In genomic region chr9:106149399-106149754, GRCm38 (mm10) we compare ENCODE assay signal across 10 mouse cellular contexts. TPM values are rescaled to one million over a fixed set of nuclear protein-coding genes. Genes with fewer than 3 reads are reported as not detected.
A peak's percentile ranks its signal among the peaks of the same experiment; 100 is the strongest.
DNase-seq lines count a peak whose midpoint lies in the region; ATAC-seq and TF ChIP-seq lines count a peak whose summit lies in the region.
"Had no signal": no experiment of that assay in that cellular context is flagged by ENCODE, and none has a peak within 500 bp of the region (broad histone marks: within the 10 kb centered on the region; RNA-seq: fewer than 3 reads in every experiment).

No protein-coding gene starts in this region.

- H3K36me3 ChIP-seq in E14TG2a.4 (ENCODE audit: insufficient read depth, low read length): no peaks in the 10 kb centered on the region
- peaks cover 5% of the 10 kb centered on the region for H3K36me3 ChIP-seq in forebrain, postnatal 0 days (ENCODE audit: insufficient read depth)
- peaks cover 43% of the 10 kb centered on the region for H3K36me3 ChIP-seq in midbrain, embryonic 10.5 days

- DNase-seq in cerebellum, adult 2 months: no peak
- DNase-seq in cerebellum, postnatal 36 days: no peak
- no peak for DNase-seq in forebrain, postnatal 0 days
- peak; percentile 38 for DNase-seq in midbrain, embryonic 10.5 days (ENCODE audit: low spot score)
- no peak for DNase-seq in B cell, adult 2 months
- no peak for DNase-seq in c-Kit-positive CD71-positive TER-119-positive erythroid progenitor cells, embryonic 14.5 days (ENCODE audit: low spot score)
- DNase-seq in layer of hippocampus, adult 9-11 months: no peak
- DNase-seq: kidney, adult 11 months; lung, postnatal 10 days had no signal

- no peak for TF ChIP-seq CTCF in cerebellum, adult 2 months (IDR thresholded peaks at IDR 0.05; ENCODE audit: borderline replicate concordance, insufficient read depth, low read depth, low read length)
- no peak for TF ChIP-seq CTCF in E14TG2a.4 (conservative IDR thresholded peaks at IDR 0.05; ENCODE audit: low read length)
- TF ChIP-seq CTCF in forebrain, postnatal 0 days (IDR thresholded peaks at IDR 0.05; ENCODE audit: low read depth): no peak

- no peak overlapping the region for H3K27ac ChIP-seq in cerebellum, adult 2 months (ENCODE audit: insufficient read depth, low read length)
- peak overlapping the region; percentile 74 for H3K27ac ChIP-seq in forebrain, postnatal 0 days (ENCODE audit: low read depth, low read length)
- H3K27ac ChIP-seq in midbrain, embryonic 10.5 days (replicated peaks): peak overlapping the region; percentile 97

- H3K27me3 ChIP-seq in cerebellum, adult 2 months (ENCODE audit: control insufficient read depth, insufficient read depth, low read length): no peaks in the 10 kb centered on the region
- peaks cover 44% of the 10 kb centered on the region for H3K27me3 ChIP-seq in E14TG2a.4 (ENCODE audit: insufficient read depth, low read length)
- H3K27me3 ChIP-seq in forebrain, postnatal 0 days (ENCODE audit: insufficient read depth, low read length): peaks cover 6% of the 10 kb centered on the region; the same call in 1 of the 2 replicates
- peaks cover 31% of the 10 kb centered on the region for H3K27me3 ChIP-seq in midbrain, embryonic 10.5 days (ENCODE audit: low read depth, poor library complexity, severe bottlenecking)

- H3K4me3 ChIP-seq in cerebellum, adult 2 months (replicated peaks; ENCODE audit: insufficient read depth, low read depth, low read length): peak overlapping the region; percentile 35
- peak overlapping the region; percentile 65 for H3K4me3 ChIP-seq in E14TG2a.4 (replicated peaks; ENCODE audit: low read length)
- H3K4me3 ChIP-seq in forebrain, postnatal 0 days (ENCODE audit: low read depth, low read length): peak overlapping the region; percentile 56
- peak overlapping the region; percentile 74 for H3K4me3 ChIP-seq in midbrain, embryonic 10.5 days

- peak overlapping the region; percentile 78 for H3K9ac ChIP-seq in forebrain, postnatal 0 days

- H3K4me1 ChIP-seq in cerebellum, adult 2 months (ENCODE audit: control insufficient read depth, insufficient read depth, low read length): peaks cover 11% of the 10 kb centered on the region
- peaks cover 28% of the 10 kb centered on the region for H3K4me1 ChIP-seq in E14TG2a.4 (replicated peaks; ENCODE audit: low read depth, low read length)
- no peaks in the 10 kb centered on the region; the same call in 1 of the 2 replicates for H3K4me1 ChIP-seq in forebrain, postnatal 0 days (ENCODE audit: insufficient read depth)
- H3K4me1 ChIP-seq in midbrain, embryonic 10.5 days: peaks cover 45% of the 10 kb centered on the region

- H3K4me2 ChIP-seq in forebrain, postnatal 0 days (ENCODE audit: low read depth): peak overlapping the region; percentile 69

- 15% methylated on average over 10 of the region's 10 CpGs for WGBS in cerebellum, adult 2 months
- WGBS in forebrain, postnatal 0 days: 11% methylated on average over 10 of the region's 10 CpGs
- WGBS in midbrain, embryonic 10.5 days: 18% methylated on average over 10 of the region's 10 CpGs

- ATAC-seq in forebrain, postnatal 0 days: no peak

- no peaks in the 10 kb centered on the region for H3K9me3 ChIP-seq in E14TG2a.4 (ENCODE audit: low read length)
- no peaks in the 10 kb centered on the region for H3K9me3 ChIP-seq in forebrain, postnatal 0 days (ENCODE audit: low read length)
- H3K9me3 ChIP-seq in midbrain, embryonic 10.5 days (replicated peaks): no peaks in the 10 kb centered on the region

- no peak for TF ChIP-seq POLR2A in cerebellum, adult 2 months (IDR thresholded peaks at IDR 0.05; ENCODE audit: borderline replicate concordance, insufficient read depth, low read length)

RNA-seq across cellular contexts. Expression of gene Glyctk, which starts 8.6 kb away (rescaled TPM):
- polyA plus RNA-seq in cerebellum, adult 2 months (2012; rRNA removed): 1.7 and 2.2 TPM in 2 replicates
- 2.0 and 3.0 TPM in 2 replicates for total RNA-seq in forebrain, postnatal 0 days (2014; rRNA removed)
- 1.1 TPM in 2 replicates for polyA plus RNA-seq in forebrain, postnatal 0 days (2015; fragmentation: Nextera tagmentation; extraction: Ambion mirVana)
- 5.0 and 8.4 TPM in 2 replicates for polyA plus RNA-seq in midbrain, embryonic 10.5 days (2016; fragmentation: Nextera tagmentation; extraction: Ambion mirVana)

RNA-seq across cellular contexts. Expression of gene Wdr82, which starts 21.4 kb away (rescaled TPM):
- 137 and 140 TPM in 2 replicates for polyA plus RNA-seq in cerebellum, adult 2 months (2012; rRNA removed)
- 216 and 261 TPM in 2 replicates for total RNA-seq in forebrain, postnatal 0 days (2014; rRNA removed)
- polyA plus RNA-seq in forebrain, postnatal 0 days (2015; fragmentation: Nextera tagmentation; extraction: Ambion mirVana): 31.5 and 32.5 TPM in 2 replicates
- polyA plus RNA-seq in midbrain, embryonic 10.5 days (2016; fragmentation: Nextera tagmentation; extraction: Ambion mirVana): 23.4 and 29.3 TPM in 2 replicates

RNA-seq across cellular contexts. Expression of gene Ppm1m, which starts 50.2 kb away (rescaled TPM):
- polyA plus RNA-seq in cerebellum, adult 2 months (2012; rRNA removed): 36.0 and 38.9 TPM in 2 replicates
- total RNA-seq in forebrain, postnatal 0 days (2014; rRNA removed): 16.5 and 20.6 TPM in 2 replicates
- polyA plus RNA-seq in forebrain, postnatal 0 days (2015; fragmentation: Nextera tagmentation; extraction: Ambion mirVana): 13.7 and 17.7 TPM in 2 replicates
- polyA plus RNA-seq in midbrain, embryonic 10.5 days (2016; fragmentation: Nextera tagmentation; extraction: Ambion mirVana): 46.2 and 52.1 TPM in 2 replicates

RNA-seq across cellular contexts. Expression of gene Col6a4, which starts 52.8 kb away (rescaled TPM):
- polyA plus RNA-seq in cerebellum, adult 2 months (2012; rRNA removed): 0.30 and 1.1 TPM in 2 replicates
- 0.81 and 2.0 TPM in 2 replicates for total RNA-seq in forebrain, postnatal 0 days (2014; rRNA removed)
- 0.92 and 1.1 TPM in 2 replicates for polyA plus RNA-seq in forebrain, postnatal 0 days (2015; fragmentation: Nextera tagmentation; extraction: Ambion mirVana)
- 0.06 and 0.10 TPM in 2 replicates for polyA plus RNA-seq in midbrain, embryonic 10.5 days (2016; fragmentation: Nextera tagmentation; extraction: Ambion mirVana)

RNA-seq across cellular contexts. Expression of gene Twf2, which starts 53.5 kb away (rescaled TPM):
- 54.7 and 59.1 TPM in 2 replicates for polyA plus RNA-seq in cerebellum, adult 2 months (2012; rRNA removed)
- total RNA-seq in forebrain, postnatal 0 days (2014; rRNA removed): 63.1 and 74.6 TPM in 2 replicates
- polyA plus RNA-seq in forebrain, postnatal 0 days (2015; fragmentation: Nextera tagmentation; extraction: Ambion mirVana): 50.9 and 55.6 TPM in 2 replicates
- 69.7 and 74.8 TPM in 2 replicates for polyA plus RNA-seq in midbrain, embryonic 10.5 days (2016; fragmentation: Nextera tagmentation; extraction: Ambion mirVana)
